Mouse (Mus musculus) spleen, adult 2 months (tissue): ENCODE measurements around the gene Tmem219.

Experiments
- CTCF ChIP-seq: fragments of 200-500 bp; IDR thresholded peaks from 2 replicates; pipeline ENCODE4 v1.5.1; 2011; ENCODE audit warnings: mild to moderate bottlenecking, inconsistent platforms; ENCODE audit not compliant: insufficient read depth, insufficient read length, insufficient replicate concordance; ENCODE audit errors: extremely low read depth
- POLR2A ChIP-seq: fragments of 200-500 bp; IDR thresholded peaks from 2 replicates; pipeline ENCODE4 v1.6.1; 2011; ENCODE audit warnings: low read depth, low read length, inconsistent platforms

DNA sequence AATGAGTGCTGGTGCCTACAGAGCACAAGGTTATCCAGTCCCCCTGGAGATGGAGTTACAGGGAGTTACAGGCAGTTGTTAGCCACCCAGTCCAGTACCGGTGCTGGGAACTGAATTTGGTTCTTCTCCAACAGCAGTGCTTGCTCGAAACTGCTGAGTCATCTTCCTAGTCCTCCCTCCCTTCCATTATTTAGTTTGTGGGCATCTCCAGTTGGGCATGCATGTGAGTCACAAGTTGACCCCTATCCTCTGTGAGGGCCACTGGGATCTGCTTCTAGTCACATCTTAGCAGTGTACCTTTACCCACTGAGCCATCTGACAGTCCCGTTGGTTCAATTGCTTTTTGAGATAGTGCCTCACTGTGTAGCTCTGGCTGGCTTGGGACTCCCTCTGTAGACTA lies 17.1 kb downstream of the Tmem219 start:
- no peak for TF ChIP-seq POLR2A
- no peak for TF ChIP-seq CTCF
